Mouse (Mus musculus): Measurements from ENCODE around the gene Ssc4d. TPM values are rescaled to one million over a fixed set of nuclear protein-coding genes. Genes with fewer than 3 reads are reported as not detected.
A peak's percentile ranks its signal among the peaks of the same experiment; 100 is the strongest.

Gene Ssc4d
- total and polyA plus RNA-seq, 3 experiments: 2.8 to 4.3 (median 3.1) TPM

- peak; percentile 79 for DNase-seq
Observed at GRCm38 (mm10) chr5:135940587-135940986, 33.7 kb downstream of the Ssc4d start.

GRCm38 (mm10) chr5:135935641-135936190 is 38.6 kb downstream of the Ssc4d start:
- no peak for DNase-seq

GRCm38 (mm10) chr5:135935176-135935523 is 39.2 kb downstream of the Ssc4d start:
- DNase-seq: no peak

GRCm38 (mm10) chr5:135934481-135935175 is 39.7 kb downstream of the Ssc4d start, which contains the start of gene Ywhag:
Gene Ywhag (minus strand): TSS chr5:135934616.
- DNase-seq: peak; percentile 99

GRCm38 (mm10) chr5:135933900-135934441 is 40.4 kb downstream of the Ssc4d start:
- peak; percentile 78 for DNase-seq

- DNase-seq: no peak
Observed at GRCm38 (mm10) chr5:135933222-135933899, 41.0 kb downstream of the Ssc4d start.

GRCm38 (mm10) chr5:135932359-135932758 is 42.0 kb downstream of the Ssc4d start:
- DNase-seq: peak; percentile 53

GRCm38 (mm10) chr5:135931526-135931925 is 42.8 kb downstream of the Ssc4d start:
- no peak for DNase-seq

- no peak for DNase-seq
Observed at GRCm38 (mm10) chr5:135929685-135930424, 44.5 kb downstream of the Ssc4d start.

GRCm38 (mm10) chr5:135923901-135924300 is 50.4 kb downstream of the Ssc4d start:
- DNase-seq: no peak

GRCm38 (mm10) chr5:135919902-135920301 is 54.4 kb downstream of the Ssc4d start:
- DNase-seq: no peak

- no peak for DNase-seq
Observed at GRCm38 (mm10) chr5:135918593-135918992, 55.7 kb downstream of the Ssc4d start.

GRCm38 (mm10) chr5:135918059-135918437 is 56.3 kb downstream of the Ssc4d start:
- no peak for DNase-seq

GRCm38 (mm10) chr5:135917327-135918058 is 56.8 kb downstream of the Ssc4d start:
- DNase-seq: peak; percentile 41

GRCm38 (mm10) chr5:135916601-135917000 is 57.7 kb downstream of the Ssc4d start:
- DNase-seq: peak; percentile 77

GRCm38 (mm10) chr5:135916051-135916565 is 58.2 kb downstream of the Ssc4d start:
- DNase-seq: no peak

- DNase-seq: peak; percentile 70
Observed at GRCm38 (mm10) chr5:135914156-135914555, 60.2 kb downstream of the Ssc4d start.

GRCm38 (mm10) chr5:135913201-135913600 is 61.1 kb downstream of the Ssc4d start:
- no peak for DNase-seq

- DNase-seq: peak; percentile 56
Observed at GRCm38 (mm10) chr5:135911633-135912220, 62.6 kb downstream of the Ssc4d start.

- DNase-seq: no peak
Observed at GRCm38 (mm10) chr5:135910813-135911212, 63.5 kb downstream of the Ssc4d start.

All from adrenal gland, adult 2 months (tissue).